ENCODE assay signal across 8 mouse cellular contexts in genomic region chr12:32920185-32920788, GRCm38 (mm10). TPM values are rescaled to one million over a fixed set of nuclear protein-coding genes. Genes with fewer than 3 reads are reported as not detected.
DNase-seq lines count a peak whose midpoint lies in the region; ATAC-seq and TF ChIP-seq lines count a peak whose summit lies in the region.

No protein-coding gene starts in this region.

- TF ChIP-seq CTCF in testis, adult 2 months (IDR thresholded peaks at IDR 0.05; ENCODE audit: control insufficient read depth, insufficient read depth, insufficient replicate concordance, low read depth, low read length): peak; percentile 70; the same call in 1 of the 2 replicates
- peak; percentile 91 for TF ChIP-seq CTCF in stomach, postnatal 0 days (IDR thresholded peaks at IDR 0.05; ENCODE audit: low read depth)

- no peaks in the 10 kb centered on the region for H3K36me3 ChIP-seq in forebrain, embryonic 14.5 days (ENCODE audit: control insufficient read depth, insufficient read depth, low read length)
- H3K36me3 ChIP-seq in forebrain, embryonic 10.5 days (replicated peaks): no peaks in the 10 kb centered on the region
- H3K36me3 ChIP-seq in testis, adult 2 months (ENCODE audit: control insufficient read depth, insufficient read depth, low read length): no peaks in the 10 kb centered on the region
- no peaks in the 10 kb centered on the region for H3K36me3 ChIP-seq in stomach, postnatal 0 days (ENCODE audit: control insufficient read depth, insufficient read depth, low read length)

- DNase-seq in forebrain, embryonic 14.5 days (ENCODE audit: low spot score): peak; percentile 28
- no peak for DNase-seq in forebrain, embryonic 10.5 days (ENCODE audit: extremely low spot score, low spot score)
- DNase-seq in testis, postnatal 14 days (ENCODE audit: low spot score): no peak
- DNase-seq in cerebellum, postnatal 25 days: peak; percentile 41 to 76
- DNase-seq in stomach, postnatal 0 days (ENCODE audit: low spot score): peak; percentile 88

- no peaks in the 10 kb centered on the region for H3K4me1 ChIP-seq in forebrain, embryonic 14.5 days (ENCODE audit: control insufficient read depth, insufficient read depth, low read length)
- peaks cover 11% of the 10 kb centered on the region; the same call in 1 of the 2 replicates for H3K4me1 ChIP-seq in forebrain, embryonic 10.5 days
- no peaks in the 10 kb centered on the region; the same call in 1 of the 2 replicates for H3K4me1 ChIP-seq in testis, adult 2 months (ENCODE audit: control insufficient read depth, insufficient read depth, low read length)
- H3K4me1 ChIP-seq in stomach, postnatal 0 days (replicated peaks; ENCODE audit: control insufficient read depth, insufficient read depth): no peaks in the 10 kb centered on the region

- no peak overlapping the region for H3K27ac ChIP-seq in forebrain, embryonic 14.5 days (ENCODE audit: low read depth, low read length)
- no peak overlapping the region for H3K27ac ChIP-seq in forebrain, embryonic 10.5 days
- H3K27ac ChIP-seq in testis, adult 2 months (ENCODE audit: control insufficient read depth, insufficient read depth, low read depth, low read length): no peak overlapping the region
- H3K27ac ChIP-seq in stomach, postnatal 0 days (replicated peaks): peak overlapping the region; percentile 1; the same call in 1 of the 2 replicates

- ATAC-seq in forebrain, embryonic 14.5 days: no peak
- ATAC-seq in inflammation-experienced regulatory T-cells, adult 6 months: peak; percentile 80
- peak; percentile 82 for ATAC-seq in megakaryocyte-erythroid progenitor cell, adult 5-6 weeks (replicated peaks; ENCODE audit: low FRiP score, low TSS enrichment, poor library complexity, severe bottlenecking)
- ATAC-seq in stomach, postnatal 0 days (ENCODE audit: low FRiP score, low TSS enrichment): peak; percentile 68; the same call in 1 of the 2 replicates

- WGBS in forebrain, embryonic 14.5 days: 70% methylated on average over 8 of the region's 8 CpGs
- WGBS in forebrain, embryonic 10.5 days: 68% methylated on average over 8 of the region's 8 CpGs
- WGBS in stomach, postnatal 0 days: 59% methylated on average over 8 of the region's 8 CpGs

- no peak for TF ChIP-seq EP300 in stomach, postnatal 0 days (optimal IDR thresholded peaks at IDR 0.05)

- H3K9ac ChIP-seq in forebrain, embryonic 14.5 days (ENCODE audit: low read length): no peak overlapping the region
- no peak overlapping the region for H3K9ac ChIP-seq in stomach, postnatal 0 days (ENCODE audit: low read length)

- no peak overlapping the region for H3K4me3 ChIP-seq in forebrain, embryonic 14.5 days (ENCODE audit: low read depth, low read length)
- no peak overlapping the region for H3K4me3 ChIP-seq in forebrain, embryonic 10.5 days
- H3K4me3 ChIP-seq in testis, adult 2 months (ENCODE audit: control insufficient read depth, low read depth, low read length): no peak overlapping the region
- no peak overlapping the region for H3K4me3 ChIP-seq in stomach, postnatal 0 days (ENCODE audit: low read depth, low read length)

- no peak overlapping the region for H3K4me2 ChIP-seq in forebrain, embryonic 14.5 days (ENCODE audit: low read length)
- H3K4me2 ChIP-seq in stomach, postnatal 0 days (replicated peaks; ENCODE audit: low read depth): no peak overlapping the region

- no peaks in the 10 kb centered on the region for H3K9me3 ChIP-seq in forebrain, embryonic 14.5 days (replicated peaks; ENCODE audit: control insufficient read depth, low read length)
- no peaks in the 10 kb centered on the region for H3K9me3 ChIP-seq in forebrain, embryonic 10.5 days
- no peaks in the 10 kb centered on the region for H3K9me3 ChIP-seq in stomach, postnatal 0 days (ENCODE audit: control insufficient read depth, low read length)

- no peaks in the 10 kb centered on the region for H3K27me3 ChIP-seq in forebrain, embryonic 14.5 days (replicated peaks; ENCODE audit: control insufficient read depth, insufficient read depth, low read length)
- H3K27me3 ChIP-seq in forebrain, embryonic 10.5 days (ENCODE audit: poor library complexity, severe bottlenecking): no peaks in the 10 kb centered on the region
- H3K27me3 ChIP-seq in testis, adult 2 months (ENCODE audit: control insufficient read depth, insufficient read depth, low read length): no peaks in the 10 kb centered on the region
- no peaks in the 10 kb centered on the region for H3K27me3 ChIP-seq in stomach, postnatal 0 days (ENCODE audit: control insufficient read depth, insufficient read depth, low read length)

- no peak for TF ChIP-seq POLR2A in testis, adult 2 months (IDR thresholded peaks at IDR 0.05; ENCODE audit: control insufficient read depth, low read depth, low read length)

RNA-seq across cellular contexts. Expression of gene Sypl, which starts 33.4 kb away (rescaled TPM):
- 41.7 and 47.2 TPM in 2 replicates for polyA plus RNA-seq in forebrain, embryonic 14.5 days (2014; fragmentation: Nextera tagmentation; extraction: Ambion mirVana)
- polyA plus RNA-seq in forebrain, embryonic 10.5 days (2016; fragmentation: Nextera tagmentation; extraction: Ambion mirVana): 48.6 and 52.0 TPM in 2 replicates
- 173 and 221 TPM in 2 replicates for polyA plus RNA-seq in testis, adult 2 months (2012; rRNA removed)
- 100 to 1,000 TPM in 2 of 3 experiments, 10 to 100 TPM in 1; 64.6 to 105 (median 104) TPM for polyA plus RNA-seq in inflammation-experienced regulatory T-cells, adult 6 months (2017; shearing (Covaris generic))
- 34.3 and 36.1 TPM in 2 replicates for total RNA-seq in megakaryocyte-erythroid progenitor cell, adult 5-6 weeks (2014; fragmentation: Nextera tagmentation)
- total RNA-seq in megakaryocyte-erythroid progenitor cell, adult 5-6 weeks (2017): 33.3 and 53.2 TPM in 2 replicates
- polyA plus RNA-seq in stomach, postnatal 0 days (2015; fragmentation: Nextera tagmentation; extraction: Ambion mirVana): 172 and 177 TPM in 2 replicates

Comparison
In these comparisons a context has a peak if more than half of its experiments do, and no peak if none do; other contexts are left out.
1. DNase-seq: peak in forebrain, embryonic 14.5 days (single experiment), cerebellum, postnatal 25 days (2 of 2) and stomach, postnatal 0 days (single experiment); none in forebrain, embryonic 10.5 days (single experiment) and testis, postnatal 14 days (single experiment).